Mouse (Mus musculus): ENCODE measurements around the gene Krt25. TPM values are rescaled to one million over a fixed set of nuclear protein-coding genes. Genes with fewer than 3 reads are reported as not detected.

The Krt25 gene
- total RNA-seq, 2 experiments from 2014 or later: 0.21 TPM; not detected in 1

DNA sequence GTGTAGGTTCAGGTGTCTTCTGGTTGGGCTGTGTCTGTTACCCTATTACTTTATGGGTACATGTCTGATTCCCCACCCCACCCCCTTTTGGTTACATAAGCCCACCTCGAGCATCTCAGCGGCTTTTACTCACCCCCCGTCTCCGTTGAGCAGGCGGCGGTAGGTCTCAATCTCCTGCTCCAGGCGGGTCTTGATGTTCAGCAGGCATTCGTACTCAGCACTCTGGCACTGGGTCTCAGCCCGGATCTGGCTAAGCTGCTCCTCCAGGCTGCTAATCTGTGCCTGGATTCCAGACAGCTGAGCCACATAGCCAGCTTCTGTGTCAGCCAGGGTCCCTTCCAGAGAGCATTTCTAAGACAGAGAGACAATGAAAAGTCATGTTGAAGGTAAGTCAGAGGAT, 41.6 kb downstream of the Krt25 start:
- no peak for DNase-seq (ENCODE audit: low spot score in 2 of 2)

- no peak for DNase-seq (ENCODE audit: low spot score in 2 of 2)
Measured at GRCm38 (mm10) chr11:99279986-99280385, 42.8 kb downstream of the Krt25 start.

DNA sequence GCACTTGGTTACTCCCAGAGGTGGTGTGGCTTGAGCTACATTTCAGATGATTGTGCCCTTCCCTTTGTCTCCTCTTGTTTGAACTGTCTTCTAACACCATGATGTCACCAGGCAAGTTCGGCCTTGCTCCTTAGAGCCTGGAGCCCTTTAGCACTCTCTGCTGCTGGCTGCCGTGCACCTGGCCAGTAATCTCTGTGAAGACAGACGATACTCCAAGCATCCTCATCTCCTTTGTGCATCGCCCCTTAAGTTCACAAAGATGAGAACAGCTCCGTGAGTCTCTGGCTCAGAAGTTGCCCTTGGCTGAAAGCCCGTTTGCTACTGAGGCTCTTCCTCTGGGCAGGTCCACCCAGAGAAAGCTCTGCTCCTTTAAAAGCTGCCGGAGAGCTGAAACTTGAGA, 46.0 kb downstream of the Krt25 start:
- DNase-seq (ENCODE audit: low spot score in 2 of 2): no peak

GRCm38 (mm10) chr11:99275624-99276023, 47.1 kb downstream of the Krt25 start:
- DNase-seq (ENCODE audit: low spot score in 2 of 2): no peak

GRCm38 (mm10) chr11:99272721-99273120, 50.0 kb downstream of the Krt25 start:
- DNase-seq (ENCODE audit: low spot score in 2 of 2): no peak

GRCm38 (mm10) chr11:99269192-99269591, 53.6 kb downstream of the Krt25 start:
- no peak for DNase-seq (ENCODE audit: low spot score in 2 of 2)

GRCm38 (mm10) chr11:99265796-99266195, 57.0 kb downstream of the Krt25 start:
- DNase-seq (ENCODE audit: low spot score in 2 of 2): no peak

Other genes with a start within 250 kb of the Krt25 start
- under 1 TPM in 1 of 2 experiments, not detected in 1; 0.13 TPM for gene Tns4, start 233.6 kb downstream of the Krt25 start, total RNA-seq (2021)
- gene Ccr7, start 167.9 kb downstream of the Krt25 start, total RNA-seq (2021): under 1 TPM; 0.12 to 0.18 TPM
- gene Smarce1, start 91.9 kb downstream of the Krt25 start, total RNA-seq (2021): 10 to 100 TPM; 92.4 to 98.6 TPM
- 1 to 10 TPM; 2.0 to 2.6 TPM for gene Krt222, start 78.9 kb downstream of the Krt25 start, total RNA-seq (2021)
- gene Krt24, start 37.7 kb downstream of the Krt25 start, total RNA-seq (2021): not detected
- gene Krt26, start 15.0 kb upstream of the Krt25 start, total RNA-seq (2021): not detected
- gene Krt27, start 28.2 kb upstream of the Krt25 start, total RNA-seq (2021): under 1 TPM in 1 of 2 experiments, not detected in 1; 0.18 TPM
- not detected for gene Krt28, start 52.0 kb upstream of the Krt25 start, total RNA-seq (2021)
- 1 to 10 TPM; 7.6 to 8.2 TPM for gene Krt10, start 66.4 kb upstream of the Krt25 start, total RNA-seq (2021)
- gene Krt12, start 99.3 kb upstream of the Krt25 start, total RNA-seq (2021): not detected
- under 1 TPM in 1 of 2 experiments, not detected in 1; 0.32 TPM for gene Krt20, start 115.2 kb upstream of the Krt25 start, total RNA-seq (2021)
- gene Krt23, start 170.2 kb upstream of the Krt25 start, total RNA-seq (2021): under 1 TPM in 1 of 2 experiments, not detected in 1; 0.16 TPM
- gene Krt39, start 198.4 kb upstream of the Krt25 start, total RNA-seq (2021): not detected
- gene Krt40, start 220.2 kb upstream of the Krt25 start, total RNA-seq (2021): not detected
- gene Krtap3-3, start 227.9 kb upstream of the Krt25 start, total RNA-seq (2021): not detected
- not detected for gene Krtap3-2, start 233.9 kb upstream of the Krt25 start, total RNA-seq (2021)
- gene Gm11939, start 236.5 kb upstream of the Krt25 start, total RNA-seq (2021): not detected
- not detected for gene Krtap3-1, start 243.7 kb upstream of the Krt25 start, total RNA-seq (2021)

Data from gastrocnemius, postnatal 4 days (tissue).